Mouse (Mus musculus) cortical plate, adult 2 months (tissue): Measurements from ENCODE around the gene Fam234a.

Experiments
- CTCF ChIP-seq: fragments of 200-500 bp; IDR thresholded peaks from 2 replicates; pipeline ENCODE4 v1.5.1; 2011; ENCODE audit warnings: mild to moderate bottlenecking, control low read depth, low read length; ENCODE audit not compliant: insufficient read depth; ENCODE audit errors: extremely low read depth
- POLR2A ChIP-seq: fragments of 200-500 bp; IDR thresholded peaks from 2 replicates; pipeline ENCODE4 v1.6.1; 2011; ENCODE audit warnings: mild to moderate bottlenecking, low read length, control low read depth; ENCODE audit not compliant: insufficient read depth; ENCODE audit errors: extremely low read depth

DNA sequence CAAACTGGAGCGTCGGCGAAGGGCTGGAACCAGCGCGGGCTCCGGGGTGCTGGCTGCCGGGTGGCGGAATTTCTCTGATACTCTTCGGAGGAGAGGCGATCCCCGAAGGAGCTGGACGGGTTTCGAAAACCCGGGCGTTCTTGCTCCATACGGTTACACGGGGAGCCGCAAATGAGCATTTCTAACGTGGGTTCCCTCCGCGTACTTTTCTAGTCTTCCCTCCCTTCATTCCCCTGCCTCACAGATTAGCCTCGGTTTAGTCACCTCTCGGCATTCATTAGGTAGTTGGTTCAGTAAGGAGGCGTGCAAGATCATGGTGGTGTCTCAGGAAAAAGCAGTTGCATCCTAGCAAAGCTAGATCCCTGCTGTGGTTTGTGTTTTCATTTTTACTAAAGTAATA, 9.4 kb upstream of the Fam234a start:
- TF ChIP-seq CTCF (no peak), POLR2A (no peak)
